Mouse (Mus musculus) thymus, postnatal 10 days (tissue): ENCODE data around the gene N4bp2.
"Not testable (repeated sequence)": the region's sequence is repeated elsewhere in the genome, so short reads cannot be mapped to it uniquely, and the experiment has no call there.

ENCODE experiments used
- DNase-seq, 2 experiments: peaks; one replicate each; pipeline ENCODE4 v3.0.0; 2021; ENCODE audit warnings: low spot score in 2 of 2

The N4bp2 gene

GRCm38 (mm10) chr5:65763916-65764785, 830 bp downstream of the N4bp2 start:
- peak; percentile 70 to 79 for DNase-seq

- DNase-seq = peak; percentile 85 to 90
Observed at GRCm38 (mm10) chr5:65764786-65765634, 1.7 kb downstream of the N4bp2 start.

GRCm38 (mm10) chr5:65765635-65765911, 2.3 kb downstream of the N4bp2 start:
- no peak for DNase-seq

- DNase-seq = no peak
Observed at GRCm38 (mm10) chr5:65768007-65768406, 4.7 kb downstream of the N4bp2 start.

GRCm38 (mm10) chr5:65770065-65770464, 6.7 kb downstream of the N4bp2 start:
- no peak for DNase-seq

GRCm38 (mm10) chr5:65770493-65770892, 7.2 kb downstream of the N4bp2 start:
- DNase-seq = no peak

GRCm38 (mm10) chr5:65773957-65774356, 10.6 kb downstream of the N4bp2 start:
- not testable (repeated sequence) for DNase-seq

GRCm38 (mm10) chr5:65776166-65776565, 12.8 kb downstream of the N4bp2 start:
- no peak for DNase-seq

- DNase-seq = no peak
Observed at GRCm38 (mm10) chr5:65776907-65777306, 13.6 kb downstream of the N4bp2 start.

GRCm38 (mm10) chr5:65778986-65779385, 15.7 kb downstream of the N4bp2 start:
- not testable (repeated sequence) for DNase-seq

GRCm38 (mm10) chr5:65779401-65780063, 16.2 kb downstream of the N4bp2 start:
- DNase-seq = no peak

- DNase-seq = no peak
Observed at GRCm38 (mm10) chr5:65781147-65781715, 17.9 kb downstream of the N4bp2 start.

GRCm38 (mm10) chr5:65781769-65782715, 18.7 kb downstream of the N4bp2 start:
- DNase-seq = no peak

- peak; percentile 52 to 59 for DNase-seq
Observed at GRCm38 (mm10) chr5:65790604-65791225, 27.4 kb downstream of the N4bp2 start.

- no peak for DNase-seq
Observed at GRCm38 (mm10) chr5:65794202-65794601, 30.9 kb downstream of the N4bp2 start.

- DNase-seq = no peak
Observed at GRCm38 (mm10) chr5:65794702-65795101, 31.4 kb downstream of the N4bp2 start.

GRCm38 (mm10) chr5:65795293-65795993, 32.1 kb downstream of the N4bp2 start:
- DNase-seq = peak; percentile 52 to 68

GRCm38 (mm10) chr5:65795994-65796298, 32.6 kb downstream of the N4bp2 start:
- DNase-seq = no peak

GRCm38 (mm10) chr5:65823601-65824133, 60.3 kb downstream of the N4bp2 start:
- peak; percentile 56 to 76 for DNase-seq

GRCm38 (mm10) chr5:65826476-65826875, 63.2 kb downstream of the N4bp2 start:
- DNase-seq = no peak
